Mouse (Mus musculus) gastrocnemius, postnatal 4 days (tissue): ENCODE data around the gene Itgb2l. TPM values are rescaled to one million over a fixed set of nuclear protein-coding genes. Genes with fewer than 3 reads are reported as not detected.

ENCODE experiments used
- DNase-seq, 2 experiments: peaks; one replicate each; pipeline ENCODE4 v3.0.0; 2021 to 2022; ENCODE audit warnings: low spot score in 2 of 2, mixed read lengths in 2 of 2
- total RNA-seq, 2 experiments: library from RNA; stranded (reverse); gene quantifications; 2 replicates each; pipeline ENCODE4 v1.2.3; 2021

Itgb2l gene
- total RNA-seq, 2 experiments from 2014 or later, result not detected

- peak in 1 of 2 experiments; percentile 11 for DNase-seq
Observed at GRCm38 (mm10) chr16:96429046-96429445, 14.4 kb downstream of the Itgb2l start.

DNA sequence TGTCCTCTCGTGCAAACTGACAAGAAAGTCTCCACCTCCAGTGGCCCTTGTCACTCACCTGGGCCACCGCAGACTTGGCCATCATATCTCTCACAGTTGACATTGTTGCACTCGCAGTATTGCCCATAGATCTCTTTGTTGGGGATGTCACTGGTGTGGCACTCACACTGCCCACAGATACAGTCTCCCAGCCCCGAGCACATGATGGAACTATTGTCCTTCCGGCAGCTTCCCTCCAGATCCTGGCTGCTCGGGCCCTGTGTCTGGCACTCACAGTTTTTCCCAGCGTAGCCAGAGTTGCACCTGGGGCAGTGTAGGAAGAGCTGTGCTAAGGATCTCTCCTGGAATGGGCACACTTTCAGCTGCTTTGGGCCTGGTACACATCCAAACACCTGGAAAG lies 16.7 kb downstream of the Itgb2l start:
- no peak for DNase-seq

- DNase-seq, result no peak
Observed at GRCm38 (mm10) chr16:96425044-96425443, 18.4 kb downstream of the Itgb2l start.

- DNase-seq, result no peak
Observed at GRCm38 (mm10) chr16:96408064-96408465, 35.4 kb downstream of the Itgb2l start.

GRCm38 (mm10) chr16:96406312-96406711 lies 37.1 kb downstream of the Itgb2l start:
- no peak for DNase-seq

DNA sequence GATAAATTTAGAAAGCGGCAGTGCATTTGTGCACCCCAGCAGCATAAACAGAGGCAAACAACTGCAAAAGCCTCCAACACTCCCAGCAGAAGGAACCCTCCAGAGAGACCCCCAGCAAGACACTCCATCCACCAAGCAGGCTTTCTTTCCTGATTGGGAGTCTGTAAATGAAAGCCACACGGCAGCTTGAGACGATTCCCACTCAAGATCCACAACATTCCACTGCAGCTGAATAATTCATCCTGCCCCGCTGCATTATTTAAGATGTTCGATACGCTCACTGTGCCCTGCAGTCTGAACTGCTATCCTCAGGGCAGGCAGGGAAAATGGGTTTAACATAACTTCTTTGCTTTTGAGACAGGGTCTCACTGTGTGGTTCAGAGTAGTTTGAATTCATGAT lies 41.1 kb downstream of the Itgb2l start:
- no peak for DNase-seq

- no peak for DNase-seq
Observed at GRCm38 (mm10) chr16:96400046-96400445, 43.4 kb downstream of the Itgb2l start.

DNA sequence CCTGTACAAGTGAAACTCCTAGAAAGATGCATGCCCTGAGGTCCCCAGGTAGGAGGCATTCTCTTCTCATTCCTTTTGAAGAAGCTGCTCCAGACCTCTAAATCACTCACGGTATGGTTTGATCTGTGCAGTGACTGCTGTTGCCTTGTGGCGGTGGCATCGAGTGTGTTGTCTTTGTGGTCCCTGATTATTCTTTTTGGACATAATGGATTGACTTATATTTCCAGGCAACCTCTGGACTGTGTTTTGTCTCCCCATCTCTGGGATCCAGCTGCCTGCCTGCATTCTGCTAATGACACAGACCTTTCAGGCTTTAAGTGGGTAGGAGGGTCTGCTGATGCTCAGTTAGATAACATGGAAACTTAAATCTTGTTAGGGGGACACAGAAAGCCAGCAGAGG lies 44.6 kb downstream of the Itgb2l start:
- no peak for DNase-seq

DNA sequence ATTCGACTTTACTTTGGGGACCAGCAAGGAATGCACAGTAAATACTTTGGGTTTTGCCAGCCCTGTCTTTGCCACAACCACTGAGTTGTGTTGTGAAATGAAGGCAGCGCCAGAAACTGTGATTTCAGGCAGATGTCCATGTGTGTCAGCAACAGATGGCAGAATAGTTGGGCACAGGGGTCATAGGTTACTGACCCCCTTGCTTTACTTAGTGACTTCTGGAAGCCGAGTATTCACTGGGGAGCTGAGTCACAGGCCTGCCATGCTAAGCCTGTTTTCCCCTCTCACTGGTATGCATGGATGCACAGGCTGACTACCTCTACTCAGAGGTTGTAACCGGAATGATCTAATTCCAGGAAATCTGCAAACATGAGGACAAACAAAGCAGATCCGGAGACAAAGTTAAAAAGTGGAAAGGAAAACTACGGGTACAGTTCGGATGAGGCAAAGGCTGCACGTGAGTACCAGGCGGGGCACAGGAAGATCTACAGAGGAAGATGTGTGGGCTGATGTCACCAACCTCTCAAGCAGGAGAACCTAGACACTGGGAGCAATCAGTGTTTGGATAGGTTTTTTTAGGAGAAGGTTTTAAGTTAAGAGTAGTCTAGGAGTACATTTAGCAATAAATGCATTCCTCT lies 47.3 kb downstream of the Itgb2l start:
- DNase-seq, result no peak

GRCm38 (mm10) chr16:96395516-96395915 lies 47.9 kb downstream of the Itgb2l start:
- no peak for DNase-seq

GRCm38 (mm10) chr16:96391070-96391469 lies 52.3 kb downstream of the Itgb2l start:
- DNase-seq, result no peak

DNA sequence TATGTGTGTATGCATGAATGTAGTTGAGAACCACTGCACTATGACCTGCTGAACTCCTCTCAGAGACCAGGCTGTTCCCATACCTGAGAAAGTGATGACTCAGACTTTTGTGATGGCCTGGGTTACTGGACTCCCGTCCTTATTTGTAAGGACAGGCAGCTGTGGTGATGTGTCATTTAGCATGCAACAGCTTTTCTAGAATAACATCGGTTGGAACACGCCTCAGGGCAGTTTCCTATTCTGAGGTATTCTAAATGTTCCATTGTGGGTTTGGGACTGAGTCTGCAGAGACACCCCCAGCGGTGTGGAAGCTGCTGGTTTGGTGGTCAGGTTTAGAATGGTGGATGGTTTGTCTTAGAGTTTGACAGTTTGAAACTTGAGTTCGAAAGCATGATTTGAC lies 54.9 kb downstream of the Itgb2l start:
- DNase-seq, result no peak

- DNase-seq, result no peak
Observed at GRCm38 (mm10) chr16:96387685-96388371, 55.6 kb downstream of the Itgb2l start.

DNA sequence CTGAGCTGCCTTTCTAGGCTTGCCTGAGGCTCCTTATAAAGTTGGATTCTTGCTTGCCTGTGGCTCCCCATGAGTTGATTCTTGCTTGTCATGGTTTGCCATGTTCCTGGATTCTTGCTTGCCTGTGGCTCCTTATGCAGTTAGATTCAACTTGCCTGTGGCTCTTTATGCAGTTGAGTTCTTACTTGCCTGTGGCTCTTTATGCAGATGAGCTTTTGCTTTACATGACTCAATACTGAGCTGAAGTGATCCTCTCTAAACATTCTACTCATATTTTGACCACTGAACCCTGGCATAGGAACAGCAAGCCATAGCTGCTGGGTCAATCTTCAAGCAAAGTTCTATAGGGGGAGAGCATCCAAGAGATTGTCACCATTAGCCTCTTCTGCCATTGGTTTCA lies 58.7 kb downstream of the Itgb2l start:
- no peak for DNase-seq

DNA sequence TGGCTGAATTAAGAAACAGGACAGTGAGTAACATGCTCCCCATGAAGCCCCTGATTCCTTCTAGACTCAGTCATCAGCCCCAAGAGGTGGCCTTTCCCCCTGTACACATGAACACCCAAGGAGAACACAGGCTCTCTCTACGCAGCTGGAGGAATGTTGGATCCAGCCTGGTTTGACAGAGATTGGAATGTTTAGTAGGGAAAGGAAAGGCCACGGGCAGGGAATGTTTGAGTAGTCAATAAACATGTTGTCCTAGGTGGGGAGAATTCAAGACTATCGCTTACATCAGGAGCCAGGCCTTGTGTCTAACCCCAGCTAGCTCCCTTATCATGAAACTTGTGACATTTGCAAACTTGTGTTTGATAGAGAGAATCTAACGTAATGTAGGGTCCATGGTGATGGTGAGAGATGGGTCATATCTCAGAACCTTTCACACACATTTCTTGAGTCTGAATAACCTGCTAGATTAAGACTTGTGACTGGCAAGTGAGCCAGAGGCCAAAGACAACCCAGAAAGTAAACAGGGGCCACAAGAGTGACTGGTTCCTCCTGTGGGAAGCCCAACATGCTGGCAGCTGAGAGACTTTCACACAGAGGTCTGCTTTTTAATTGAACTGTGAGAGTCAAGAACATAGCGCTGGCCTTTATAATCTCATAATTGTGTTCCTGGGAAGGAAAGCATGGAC lies 60.8 kb downstream of the Itgb2l start:
- DNase-seq, result no peak

DNA sequence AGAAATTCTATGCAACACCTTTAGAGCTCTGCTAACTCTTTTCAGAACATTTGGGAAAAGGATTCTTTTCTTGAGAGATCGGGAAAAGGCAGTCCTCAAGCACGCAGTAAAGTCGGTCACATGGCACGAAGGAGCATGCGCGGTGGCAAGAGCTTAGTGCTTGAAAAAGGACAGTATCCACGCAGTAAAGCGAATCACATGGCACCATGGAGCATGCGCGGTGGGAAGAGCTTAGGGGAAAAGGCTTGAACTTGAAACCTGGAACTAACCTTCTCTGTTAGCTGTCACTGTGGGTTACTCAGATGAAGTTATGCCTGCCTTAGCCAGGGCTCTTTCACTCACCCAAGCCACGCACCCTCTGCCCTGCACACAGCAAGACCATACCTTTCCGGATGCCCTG lies 62.0 kb downstream of the Itgb2l start:
- DNase-seq, result no peak

GRCm38 (mm10) chr16:96378111-96378510 lies 65.3 kb downstream of the Itgb2l start:
- DNase-seq, result no peak

DNA sequence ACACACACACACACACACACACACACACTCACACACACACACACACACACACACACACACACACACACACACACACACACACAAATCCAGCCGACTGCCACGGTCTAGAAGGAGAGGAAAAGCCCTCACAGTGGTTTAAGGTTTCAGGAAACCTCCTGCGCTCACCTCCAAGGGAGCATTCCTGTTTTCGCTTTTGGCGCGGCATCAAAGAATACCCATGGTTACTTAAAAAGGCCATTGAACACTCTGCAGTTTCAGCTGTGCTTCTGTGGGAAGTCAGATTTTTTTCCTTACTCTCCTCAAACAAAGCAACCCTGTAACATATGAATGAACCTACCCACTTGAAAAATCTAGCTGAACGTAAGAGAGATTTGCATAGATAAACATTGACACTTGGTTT lies 67.1 kb downstream of the Itgb2l start:
- no peak for DNase-seq

DNA sequence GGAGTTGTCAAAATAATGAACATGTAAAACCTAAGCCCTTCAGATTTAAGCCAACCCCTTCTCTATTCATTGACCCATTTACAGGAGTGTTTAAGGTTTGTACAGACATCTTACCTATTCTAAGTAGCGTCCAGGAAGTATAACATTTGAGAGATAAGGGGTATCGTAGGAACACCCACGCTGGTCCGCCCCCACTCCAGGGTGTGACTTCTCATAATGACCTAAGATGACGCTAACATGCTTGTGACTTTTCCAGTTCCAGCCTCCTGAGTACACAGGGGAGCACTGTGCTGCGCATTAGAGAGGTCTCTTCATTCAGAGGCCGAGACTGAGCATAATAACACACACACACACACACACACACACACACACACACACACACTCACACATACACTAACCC lies 67.9 kb downstream of the Itgb2l start:
- DNase-seq, result no peak

GRCm38 (mm10) chr16:96372752-96373118 lies 70.7 kb downstream of the Itgb2l start:
- no peak for DNase-seq
